Mouse (Mus musculus): ENCODE measurements around the gene Utp11. TPM values are rescaled to one million over a fixed set of nuclear protein-coding genes. Genes with fewer than 3 reads are reported as not detected.

Utp11 gene
- polyA plus RNA-seq, 1 experiment from 2014 or later: 66.2 TPM

DNA sequence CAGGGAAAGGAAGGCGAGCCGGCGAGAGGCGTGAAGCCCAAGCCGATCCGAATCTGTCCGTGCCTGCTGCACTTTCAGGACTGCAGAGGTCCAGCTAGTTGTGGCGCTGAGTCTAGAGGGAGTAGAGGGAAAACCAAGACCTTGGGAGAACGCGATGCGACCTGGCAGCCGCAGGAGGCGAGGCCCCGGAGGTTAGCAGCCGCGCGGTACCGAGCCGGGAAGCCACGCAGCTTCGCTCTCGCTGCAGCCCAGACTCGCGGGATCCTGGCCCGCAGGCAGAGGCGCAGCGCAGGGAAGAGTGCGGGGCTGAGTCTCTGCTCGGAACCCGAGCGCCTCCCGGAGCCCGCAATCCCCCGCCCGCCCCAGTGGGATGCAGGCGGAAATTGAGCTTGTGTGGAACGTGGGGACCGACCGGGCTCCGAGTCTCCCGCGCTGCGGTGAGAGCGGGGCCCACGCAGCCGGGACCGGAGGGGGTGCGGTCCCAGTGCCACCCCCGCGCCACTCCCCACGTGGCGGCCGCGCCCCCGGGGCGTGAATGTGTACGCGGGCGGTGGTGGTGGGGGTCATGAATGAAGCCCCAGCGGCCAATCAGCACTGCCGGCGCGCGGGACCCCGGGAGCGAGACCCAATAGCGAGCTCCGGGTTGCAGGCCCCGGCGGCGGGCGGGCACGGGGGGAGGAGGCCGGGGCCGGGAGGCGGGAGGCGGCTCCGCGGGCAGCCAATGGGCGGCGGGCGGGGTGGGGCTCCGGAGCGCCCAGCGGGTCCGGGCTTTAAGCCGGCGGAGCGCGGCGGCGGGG lies 36.3 kb downstream of the Utp11 start:
- Histone ChIP-seq H3K4me2 (peak overlapping the region; percentile 88), H3K4me1 (ENCODE audit: control insufficient read depth, insufficient read depth, low read length) (peaks cover 53% of the 10 kb centered on the region), H3K27ac (ENCODE audit: low read depth, low read length) (0 out of 2 replicates have a peak overlapping the region, but pooled peaks have one; percentile 17), H3K27me3 (ENCODE audit: control insufficient read depth, insufficient read depth, low read length) (peaks cover 50% of the 10 kb centered on the region), H3K9me3 (ENCODE audit: control insufficient read depth, low read length) (no peaks in the 10 kb centered on the region), H3K36me3 (ENCODE audit: control insufficient read depth, insufficient read depth, low read length) (no peaks in the 10 kb centered on the region), H3K9ac (ENCODE audit: low read length) (peak overlapping the region; percentile 80), H3K4me3 (ENCODE audit: low read depth, low read length) (peak overlapping the region; percentile 63)
- peak; percentile 87 for ATAC-seq (ENCODE audit: low FRiP score)
- under 1% methylated on average over 77 of the region's 92 CpGs for WGBS
- DNase-seq (ENCODE audit: low spot score, missing footprints): peak; percentile 97

DNA sequence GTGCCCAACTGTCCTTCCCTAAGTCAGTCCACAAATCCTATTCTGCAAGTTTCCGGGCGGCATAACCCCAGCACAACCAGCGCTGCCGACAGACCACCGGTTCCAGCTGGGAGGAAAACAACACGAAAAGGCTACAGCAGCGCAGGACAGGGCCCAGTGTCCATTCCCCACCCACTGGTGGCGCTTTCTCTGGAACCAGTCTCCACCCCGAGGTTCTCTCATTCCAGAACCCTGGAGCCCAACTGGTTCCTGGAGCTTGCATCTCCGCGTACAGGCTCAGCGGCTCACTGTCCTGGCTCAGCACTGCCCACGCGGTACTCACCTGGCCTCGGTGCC lies 36.9 kb downstream of the Utp11 start, which contains the start of gene Pou3f1:
TSS of gene Pou3f1 (plus strand) at position 290 of the 336 bp plus-strand sequence.
- DNase-seq (ENCODE audit: low spot score, missing footprints) (no peak), ATAC-seq (ENCODE audit: low FRiP score) (no peak)
- Histone ChIP-seq H3K9ac (ENCODE audit: low read length) (peak within 1 kb of the TSS; percentile 80), H3K4me3 (ENCODE audit: low read depth, low read length) (peak within 1 kb of the TSS; percentile 63), H3K36me3 (ENCODE audit: control insufficient read depth, insufficient read depth, low read length) (no peaks in the 10 kb centered on the region), H3K9me3 (ENCODE audit: control insufficient read depth, low read length) (no peaks in the 10 kb centered on the region), H3K4me1 (ENCODE audit: control insufficient read depth, insufficient read depth, low read length) (peaks cover 50% of the 10 kb centered on the region), H3K27ac (ENCODE audit: low read depth, low read length) (peak within 1 kb of the TSS; percentile 50), H3K27me3 (ENCODE audit: control insufficient read depth, insufficient read depth, low read length) (peaks cover 47% of the 10 kb centered on the region), H3K4me2 (peak within 1 kb of the TSS; percentile 88)
- 1% methylated on average over 15 of the region's 15 CpGs for WGBS

DNA sequence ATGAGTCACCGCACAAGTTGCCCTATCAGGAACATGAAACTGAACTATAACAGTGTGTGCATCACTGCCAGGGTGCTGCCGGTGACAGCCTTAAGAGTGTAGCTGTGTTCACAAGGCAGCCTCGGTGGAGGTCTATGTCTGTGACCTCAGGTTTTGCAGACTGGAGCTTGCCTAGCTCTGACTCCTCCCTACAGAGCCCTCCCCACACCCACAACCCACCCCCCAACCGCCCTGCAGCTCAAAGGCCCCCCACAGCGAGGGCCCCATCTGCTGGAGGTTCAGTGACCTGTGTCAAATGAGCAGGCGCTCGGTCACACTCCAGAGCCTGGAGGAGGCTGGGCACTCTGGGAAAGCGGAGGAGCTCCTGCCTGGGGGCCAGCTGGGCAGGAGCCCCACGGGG lies 40.5 kb downstream of the Utp11 start:
- WGBS: 0% methylated on average over 9 of the region's 9 CpGs
- no peak overlapping the region for H3K4me3 ChIP-seq (ENCODE audit: low read depth, low read length)

DNA sequence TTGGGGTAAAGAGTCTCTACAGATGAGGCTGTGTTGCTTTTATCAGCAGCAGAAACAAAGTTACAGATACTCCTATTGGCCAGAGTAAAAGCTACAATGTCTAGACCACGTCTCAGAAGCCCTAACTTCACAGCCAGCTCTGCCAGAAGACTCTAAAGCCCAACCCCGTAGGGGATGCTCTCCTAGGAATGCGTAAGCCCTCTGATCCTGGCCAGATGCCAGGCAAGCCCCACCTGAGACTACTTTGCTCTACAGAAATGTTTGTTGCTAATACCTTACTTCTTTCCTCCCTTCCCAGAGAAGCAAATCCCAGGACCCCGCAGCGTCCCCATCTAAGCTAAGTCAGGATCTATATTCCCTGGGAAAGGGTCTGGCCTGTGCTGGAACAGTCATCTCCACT lies 45.5 kb downstream of the Utp11 start:
- 44% methylated on average over 5 of the region's 5 CpGs for WGBS
- no peaks in the 10 kb centered on the region for H3K9me3 ChIP-seq (ENCODE audit: control insufficient read depth, low read length)
- DNase-seq (ENCODE audit: low spot score, missing footprints) (no peak), ATAC-seq (ENCODE audit: low FRiP score) (no peak)
- H3K36me3 ChIP-seq (ENCODE audit: control insufficient read depth, insufficient read depth, low read length): no peaks in the 10 kb centered on the region
- no peak overlapping the region for H3K4me3 ChIP-seq (ENCODE audit: low read depth, low read length)
- peaks cover 6% of the 10 kb centered on the region for H3K27me3 ChIP-seq (ENCODE audit: control insufficient read depth, insufficient read depth, low read length)
- no peak overlapping the region for H3K4me2 ChIP-seq
- peaks cover 19% of the 10 kb centered on the region for H3K4me1 ChIP-seq (ENCODE audit: control insufficient read depth, insufficient read depth, low read length)
- H3K9ac ChIP-seq (ENCODE audit: low read length): no peak overlapping the region
- H3K27ac ChIP-seq (ENCODE audit: low read depth, low read length): no peak overlapping the region

More for the DNA sequence above, 40.5 kb downstream of the Utp11 start:
- ATAC-seq (ENCODE audit: low FRiP score) (peak; percentile 47), DNase-seq (ENCODE audit: low spot score, missing footprints) (peak; percentile 93)
- Histone ChIP-seq H3K9ac (ENCODE audit: low read length) (no peak overlapping the region; the same call in 1 of the 2 replicates), H3K4me2 (peak overlapping the region; percentile 22), H3K9me3 (ENCODE audit: control insufficient read depth, low read length) (no peaks in the 10 kb centered on the region), H3K36me3 (ENCODE audit: control insufficient read depth, insufficient read depth, low read length) (no peaks in the 10 kb centered on the region), H3K4me1 (ENCODE audit: control insufficient read depth, insufficient read depth, low read length) (peaks cover 32% of the 10 kb centered on the region), H3K27ac (ENCODE audit: low read depth, low read length) (0 out of 2 replicates have a peak overlapping the region, but pooled peaks have one; percentile 41), H3K27me3 (ENCODE audit: control insufficient read depth, insufficient read depth, low read length) (peaks cover 34% of the 10 kb centered on the region)

DNA sequence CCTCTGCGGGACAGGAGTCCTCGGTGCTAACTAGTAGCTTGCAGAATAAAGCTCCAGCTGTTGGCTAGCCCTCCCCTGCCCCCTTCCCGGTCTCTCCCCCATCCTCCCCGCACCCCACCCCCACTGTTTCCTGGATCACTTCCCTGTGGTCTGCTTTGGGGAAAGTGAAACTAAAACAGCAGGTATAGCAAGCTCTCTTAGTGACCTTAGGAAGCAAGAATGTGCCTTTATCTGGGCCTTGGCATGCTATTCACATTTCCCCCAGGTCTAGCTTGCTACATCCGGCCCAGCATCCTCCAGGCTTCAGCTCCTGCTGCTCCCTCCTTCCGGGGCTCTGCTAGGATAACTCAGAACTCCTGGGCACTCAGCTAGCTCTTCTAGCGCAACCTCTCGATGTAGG lies 46.8 kb downstream of the Utp11 start:
- 19% methylated on average over 8 of the region's 8 CpGs for WGBS
- peaks cover 6% of the 10 kb centered on the region for H3K27me3 ChIP-seq (ENCODE audit: control insufficient read depth, insufficient read depth, low read length)
- H3K27ac ChIP-seq (ENCODE audit: low read depth, low read length): no peak overlapping the region
- DNase-seq (ENCODE audit: low spot score, missing footprints) (no peak), ATAC-seq (ENCODE audit: low FRiP score) (no peak)
- peaks cover 10% of the 10 kb centered on the region for H3K4me1 ChIP-seq (ENCODE audit: control insufficient read depth, insufficient read depth, low read length)
- H3K9ac ChIP-seq (ENCODE audit: low read length): no peak overlapping the region
- H3K4me3 ChIP-seq (ENCODE audit: low read depth, low read length): no peak overlapping the region
- no peaks in the 10 kb centered on the region for H3K9me3 ChIP-seq (ENCODE audit: control insufficient read depth, low read length)
- no peaks in the 10 kb centered on the region for H3K36me3 ChIP-seq (ENCODE audit: control insufficient read depth, insufficient read depth, low read length)
- no peak overlapping the region for H3K4me2 ChIP-seq

DNA sequence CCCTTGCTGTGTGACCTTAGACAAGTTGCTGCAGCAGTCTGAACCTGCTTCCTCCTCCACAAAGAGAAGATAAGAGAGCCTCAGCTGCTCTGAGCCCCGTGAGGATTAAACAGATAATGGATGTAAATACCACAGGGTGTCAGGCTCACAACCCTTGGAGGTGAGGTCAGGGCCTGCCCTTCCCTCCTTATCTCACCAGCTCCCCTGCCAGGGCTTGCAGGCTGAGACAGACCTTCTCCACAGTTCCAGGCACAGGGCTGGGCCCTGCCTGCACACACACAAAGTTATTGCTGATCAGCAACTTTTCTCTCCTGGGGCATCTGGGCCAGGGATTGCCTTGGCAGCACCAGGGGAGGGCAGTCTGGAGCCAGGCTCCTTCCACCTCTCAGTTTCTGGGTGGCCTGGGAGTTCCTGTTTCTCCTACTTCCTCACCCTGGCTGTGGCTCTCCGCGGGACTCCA lies 48.4 kb downstream of the Utp11 start:
- DNase-seq (ENCODE audit: low spot score, missing footprints): no peak
- H3K27me3 ChIP-seq (ENCODE audit: control insufficient read depth, insufficient read depth, low read length): peaks cover 5% of the 10 kb centered on the region
- H3K4me3 ChIP-seq (ENCODE audit: low read depth, low read length): no peak overlapping the region
- H3K36me3 ChIP-seq (ENCODE audit: control insufficient read depth, insufficient read depth, low read length): no peaks in the 10 kb centered on the region
- 22% methylated on average over 3 of the region's 3 CpGs for WGBS
- no peaks in the 10 kb centered on the region for H3K9me3 ChIP-seq (ENCODE audit: control insufficient read depth, low read length)
- H3K27ac ChIP-seq (ENCODE audit: low read depth, low read length): no peak overlapping the region
- peaks cover 7% of the 10 kb centered on the region for H3K4me1 ChIP-seq (ENCODE audit: control insufficient read depth, insufficient read depth, low read length)
- H3K9ac ChIP-seq (ENCODE audit: low read length): no peak overlapping the region
- no peak overlapping the region for H3K4me2 ChIP-seq
- ATAC-seq (ENCODE audit: low FRiP score): no peak

DNA sequence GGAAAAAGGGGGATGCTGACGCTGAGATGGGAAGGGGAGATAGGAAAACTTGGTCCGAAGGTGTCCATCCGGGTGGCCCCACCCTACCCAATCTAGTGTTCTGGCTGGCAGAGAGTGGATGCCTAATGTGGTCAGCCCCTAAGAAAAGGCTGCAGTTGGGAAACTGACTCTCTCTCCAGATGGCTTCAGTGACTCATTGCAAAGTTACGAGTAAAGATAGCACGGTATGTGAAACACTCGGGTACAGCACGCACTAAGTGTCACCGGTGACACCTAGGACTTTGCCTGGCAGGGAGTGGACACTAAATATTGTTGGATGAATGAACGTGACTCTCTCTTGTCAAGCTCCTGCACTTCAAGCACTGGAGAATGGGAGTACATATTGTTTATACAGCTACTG lies 49.5 kb downstream of the Utp11 start:
- Histone ChIP-seq H3K4me3 (ENCODE audit: low read depth, low read length) (no peak overlapping the region), H3K4me2 (no peak overlapping the region), H3K4me1 (ENCODE audit: control insufficient read depth, insufficient read depth, low read length) (peaks cover 13% of the 10 kb centered on the region), H3K27ac (ENCODE audit: low read depth, low read length) (no peak overlapping the region), H3K27me3 (ENCODE audit: control insufficient read depth, insufficient read depth, low read length) (peaks cover under 1% of the 10 kb centered on the region; the same call in 1 of the 2 replicates), H3K9ac (ENCODE audit: low read length) (no peak overlapping the region), H3K9me3 (ENCODE audit: control insufficient read depth, low read length) (no peaks in the 10 kb centered on the region), H3K36me3 (ENCODE audit: control insufficient read depth, insufficient read depth, low read length) (no peaks in the 10 kb centered on the region)
- DNase-seq (ENCODE audit: low spot score, missing footprints): no peak
- no peak for ATAC-seq (ENCODE audit: low FRiP score)
- WGBS: 93% methylated on average over 9 of the region's 9 CpGs

DNA sequence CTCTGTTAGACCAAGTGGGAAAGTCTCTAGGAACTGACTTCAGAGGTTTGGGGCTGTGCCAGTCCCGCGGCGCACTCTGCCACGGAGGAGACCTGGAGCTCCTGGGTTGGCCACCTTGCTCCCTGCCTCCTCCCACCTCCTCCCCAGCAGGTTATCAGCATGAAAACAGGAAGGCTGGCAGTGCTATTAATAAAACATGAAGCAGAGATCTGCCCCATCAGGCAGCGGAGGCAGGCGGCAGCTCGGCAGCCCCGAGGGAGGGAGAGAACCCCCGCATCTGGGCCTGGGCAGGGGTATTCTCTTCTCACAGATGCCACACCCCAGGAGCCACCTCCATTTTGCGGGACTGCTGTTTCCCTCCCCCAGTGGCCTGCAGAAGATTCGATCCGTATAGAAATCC lies 53.7 kb downstream of the Utp11 start:
- no peak for ATAC-seq (ENCODE audit: low FRiP score)

DNA sequence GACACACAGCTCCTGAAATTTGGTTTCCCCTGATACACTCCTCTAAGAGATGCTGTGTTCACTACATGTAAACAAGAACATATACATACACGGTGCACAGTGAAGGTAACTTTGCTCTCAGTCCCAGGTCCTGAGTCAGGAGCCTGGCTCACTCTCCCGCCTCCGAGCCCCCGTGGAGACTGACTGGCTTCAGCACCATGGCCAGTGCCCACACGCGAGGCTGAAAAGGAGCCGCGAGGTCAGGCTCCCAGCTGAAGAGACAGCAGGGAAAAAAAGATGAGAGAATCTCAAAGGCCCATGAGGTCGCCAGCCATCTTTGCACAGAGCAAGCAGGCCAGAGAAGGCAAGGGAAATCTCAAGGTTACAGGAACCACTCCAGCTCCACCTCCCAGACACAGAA lies 60.1 kb downstream of the Utp11 start:
- Histone ChIP-seq H3K4me1 (ENCODE audit: control insufficient read depth, insufficient read depth, low read length) (no peaks in the 10 kb centered on the region), H3K4me2 (no peak overlapping the region), H3K36me3 (ENCODE audit: control insufficient read depth, insufficient read depth, low read length) (no peaks in the 10 kb centered on the region), H3K27me3 (ENCODE audit: control insufficient read depth, insufficient read depth, low read length) (no peaks in the 10 kb centered on the region), H3K27ac (ENCODE audit: low read depth, low read length) (no peak overlapping the region), H3K9me3 (ENCODE audit: control insufficient read depth, low read length) (no peaks in the 10 kb centered on the region), H3K9ac (ENCODE audit: low read length) (no peak overlapping the region), H3K4me3 (ENCODE audit: low read depth, low read length) (no peak overlapping the region)
- no peak for DNase-seq (ENCODE audit: low spot score, missing footprints)
- 10% methylated on average over 9 of the region's 9 CpGs for WGBS
- no peak for ATAC-seq (ENCODE audit: low FRiP score)

More for the DNA sequence above, 53.7 kb downstream of the Utp11 start:
- DNase-seq (ENCODE audit: low spot score, missing footprints): no peak
- 27% methylated on average over 12 of the region's 12 CpGs for WGBS
- H3K9ac ChIP-seq (ENCODE audit: low read length): no peak overlapping the region
- peaks cover 5% of the 10 kb centered on the region for H3K4me1 ChIP-seq (ENCODE audit: control insufficient read depth, insufficient read depth, low read length)
- H3K9me3 ChIP-seq (ENCODE audit: control insufficient read depth, low read length): no peaks in the 10 kb centered on the region
- H3K4me2 ChIP-seq: no peak overlapping the region
- H3K4me3 ChIP-seq (ENCODE audit: low read depth, low read length): no peak overlapping the region
- no peak overlapping the region for H3K27ac ChIP-seq (ENCODE audit: low read depth, low read length)
- no peaks in the 10 kb centered on the region for H3K27me3 ChIP-seq (ENCODE audit: control insufficient read depth, insufficient read depth, low read length)
- no peaks in the 10 kb centered on the region for H3K36me3 ChIP-seq (ENCODE audit: control insufficient read depth, insufficient read depth, low read length)
